Mouse (Mus musculus): ENCODE measurements around the gene Olfr1168. TPM values are rescaled to one million over a fixed set of nuclear protein-coding genes. Genes with fewer than 3 reads are reported as not detected.
"Not testable (repeated sequence)": the region's sequence is repeated elsewhere in the genome, so short reads cannot be mapped to it uniquely, and the experiment has no call there.

The Olfr1168 gene
- not detected in 2 replicates for polyA plus RNA-seq (2015; fragmentation: Nextera tagmentation; extraction: Ambion mirVana)

- H3K27ac ChIP-seq, result no peak within 1 kb of the TSS
- WGBS, result 89% methylated on average over 2 of the region's 2 CpGs
- no peak for ATAC-seq (replicated peaks; ENCODE audit: low FRiP score)
Measured at GRCm38 (mm10) chr2:88181580-88181979, at the start of gene Olfr1168. Gene Olfr1168 (plus strand): TSS chr2:88181880.

GRCm38 (mm10) chr2:88155093-88155492, 26.6 kb upstream of the Olfr1168 start, which contains the start of gene Olfr1167:
Gene Olfr1167 (minus strand): TSS chr2:88155193.
- WGBS, result 81% methylated on average over 1 of the region's 1 CpGs
- H3K4me1 ChIP-seq; H3K9ac ChIP-seq; H3K9me3 ChIP-seq (replicated peaks); H3K4me2 ChIP-seq; H3K27ac ChIP-seq; ATAC-seq (replicated peaks; ENCODE audit: low FRiP score); H3K27me3 ChIP-seq; H3K36me3 ChIP-seq; H3K4me3 ChIP-seq (replicated peaks): not testable (repeated sequence)

More at GRCm38 (mm10) chr2:88181580-88181979, at the start of gene Olfr1168:
- Histone ChIP-seq H3K9ac (no peak within 1 kb of the TSS), H3K36me3 (no peaks in the 10 kb centered on the region), H3K4me2 (no peak within 1 kb of the TSS), H3K4me3 (replicated peaks) (no peak within 1 kb of the TSS), H3K4me1 (no peaks in the 10 kb centered on the region), H3K9me3 (replicated peaks) (no peaks in the 10 kb centered on the region), H3K27me3 (no peaks in the 10 kb centered on the region)

- ATAC-seq (replicated peaks; ENCODE audit: low FRiP score), result no peak
Measured at GRCm38 (mm10) chr2:88220784-88221183, 39.1 kb downstream of the Olfr1168 start.

GRCm38 (mm10) chr2:88228234-88228633, 46.6 kb downstream of the Olfr1168 start, which contains the start of gene Olfr1170:
Gene Olfr1170 (minus strand): TSS chr2:88228334.
- H3K36me3 ChIP-seq, result no peaks in the 10 kb centered on the region
- no peak within 1 kb of the TSS for H3K4me2 ChIP-seq
- no peaks in the 10 kb centered on the region for H3K27me3 ChIP-seq
- 84% methylated on average over 1 of the region's 1 CpGs for WGBS
- no peaks in the 10 kb centered on the region for H3K4me1 ChIP-seq
- no peaks in the 10 kb centered on the region for H3K9me3 ChIP-seq (replicated peaks)
- no peak within 1 kb of the TSS for H3K4me3 ChIP-seq (replicated peaks)
- no peak within 1 kb of the TSS for H3K9ac ChIP-seq
- no peak within 1 kb of the TSS for H3K27ac ChIP-seq
- ATAC-seq (replicated peaks; ENCODE audit: low FRiP score), result no peak

More at GRCm38 (mm10) chr2:88220784-88221183, 39.1 kb downstream of the Olfr1168 start:
- H3K27me3 ChIP-seq, result no peaks in the 10 kb centered on the region
- H3K4me2 ChIP-seq, result no peak overlapping the region
- no peak overlapping the region for H3K9ac ChIP-seq
- WGBS, result 96% methylated on average over 1 of the region's 1 CpGs
- no peak overlapping the region for H3K4me3 ChIP-seq (replicated peaks)
- no peaks in the 10 kb centered on the region for H3K4me1 ChIP-seq
- no peak overlapping the region for H3K27ac ChIP-seq
- no peaks in the 10 kb centered on the region for H3K9me3 ChIP-seq (replicated peaks)
- no peaks in the 10 kb centered on the region for H3K36me3 ChIP-seq

Other genes starting within 250 kb of the Olfr1168 start
- not detected in 2 replicates for gene Olfr1155, start 236.7 kb upstream of the Olfr1168 start, polyA plus RNA-seq (2015; fragmentation: Nextera tagmentation; extraction: Ambion mirVana)
- gene Olfr1156, start 228.8 kb upstream of the Olfr1168 start, polyA plus RNA-seq (2015; fragmentation: Nextera tagmentation; extraction: Ambion mirVana), result not detected in 2 replicates
- gene Olfr1157, start 213.6 kb upstream of the Olfr1168 start, polyA plus RNA-seq (2015; fragmentation: Nextera tagmentation; extraction: Ambion mirVana), result not detected in 2 replicates
- not detected in 2 replicates for gene Olfr74, start 207.2 kb upstream of the Olfr1168 start, polyA plus RNA-seq (2015; fragmentation: Nextera tagmentation; extraction: Ambion mirVana)
- not detected in 2 replicates for gene Olfr1158, start 191.8 kb upstream of the Olfr1168 start, polyA plus RNA-seq (2015; fragmentation: Nextera tagmentation; extraction: Ambion mirVana)
- gene Olfr1160, start 173.6 kb upstream of the Olfr1168 start, polyA plus RNA-seq (2015; fragmentation: Nextera tagmentation; extraction: Ambion mirVana), result not detected in 2 replicates
- not detected in 2 replicates for gene Olfr1161, start 159.1 kb upstream of the Olfr1168 start, polyA plus RNA-seq (2015; fragmentation: Nextera tagmentation; extraction: Ambion mirVana)
- gene Olfr73, start 144.2 kb upstream of the Olfr1168 start, polyA plus RNA-seq (2015; fragmentation: Nextera tagmentation; extraction: Ambion mirVana), result 0.05 TPM in 2 replicates
- gene Olfr1162, start 130.8 kb upstream of the Olfr1168 start, polyA plus RNA-seq (2015; fragmentation: Nextera tagmentation; extraction: Ambion mirVana), result not detected in 2 replicates
- gene Olfr1163, start 110.0 kb upstream of the Olfr1168 start, polyA plus RNA-seq (2015; fragmentation: Nextera tagmentation; extraction: Ambion mirVana), result not detected in 2 replicates
- gene Olfr1164, start 87.9 kb upstream of the Olfr1168 start, polyA plus RNA-seq (2015; fragmentation: Nextera tagmentation; extraction: Ambion mirVana), result not detected in 2 replicates
- not detected in 2 replicates for gene Olfr1166, start 53.6 kb upstream of the Olfr1168 start, polyA plus RNA-seq (2015; fragmentation: Nextera tagmentation; extraction: Ambion mirVana)
- gene Olfr1167, start 26.7 kb upstream of the Olfr1168 start, polyA plus RNA-seq (2015; fragmentation: Nextera tagmentation; extraction: Ambion mirVana), result not detected in 2 replicates
- gene Olfr1170, start 46.5 kb downstream of the Olfr1168 start, polyA plus RNA-seq (2015; fragmentation: Nextera tagmentation; extraction: Ambion mirVana), result not detected in 2 replicates
- not detected in 2 replicates for gene Olfr1173, start 98.0 kb downstream of the Olfr1168 start, polyA plus RNA-seq (2015; fragmentation: Nextera tagmentation; extraction: Ambion mirVana)
- not detected in 2 replicates for gene Olfr1174-ps, start 133.3 kb downstream of the Olfr1168 start, polyA plus RNA-seq (2015; fragmentation: Nextera tagmentation; extraction: Ambion mirVana)
- not detected in 2 replicates for gene Olfr1175-ps, start 145.3 kb downstream of the Olfr1168 start, polyA plus RNA-seq (2015; fragmentation: Nextera tagmentation; extraction: Ambion mirVana)
- not detected in 2 replicates for gene Olfr1176, start 154.8 kb downstream of the Olfr1168 start, polyA plus RNA-seq (2015; fragmentation: Nextera tagmentation; extraction: Ambion mirVana)
- not detected in 2 replicates for gene Olfr1177-ps, start 164.6 kb downstream of the Olfr1168 start, polyA plus RNA-seq (2015; fragmentation: Nextera tagmentation; extraction: Ambion mirVana)
- not detected in 2 replicates for gene Olfr1178, start 205.2 kb downstream of the Olfr1168 start, polyA plus RNA-seq (2015; fragmentation: Nextera tagmentation; extraction: Ambion mirVana)
- gene Olfr1179, start 224.6 kb downstream of the Olfr1168 start, polyA plus RNA-seq (2015; fragmentation: Nextera tagmentation; extraction: Ambion mirVana), result not detected in 2 replicates
- gene Olfr1180, start 237.3 kb downstream of the Olfr1168 start, polyA plus RNA-seq (2015; fragmentation: Nextera tagmentation; extraction: Ambion mirVana), result not detected in 2 replicates
- not detected in 2 replicates for gene Olfr1181, start 244.3 kb downstream of the Olfr1168 start, polyA plus RNA-seq (2015; fragmentation: Nextera tagmentation; extraction: Ambion mirVana)

Data from kidney, embryonic 15.5 days (tissue).